Mouse (Mus musculus) lung, adult 2 months (tissue): ENCODE measurements around the gene Snx5.

Source experiments
- CTCF ChIP-seq: fragments of 200-500 bp; IDR thresholded peaks from 2 replicates; pipeline ENCODE4 v1.5.1; 2011; ENCODE audit warnings: mild to moderate bottlenecking, low read length, control low read depth; ENCODE audit not compliant: insufficient read depth
- POLR2A ChIP-seq: fragments of 200-500 bp; IDR thresholded peaks from 2 replicates; pipeline ENCODE4 v1.6.1; 2011; ENCODE audit warnings: low read depth, mild to moderate bottlenecking, control low read depth, low read length, borderline replicate concordance; ENCODE audit errors: extremely low read depth

DNA sequence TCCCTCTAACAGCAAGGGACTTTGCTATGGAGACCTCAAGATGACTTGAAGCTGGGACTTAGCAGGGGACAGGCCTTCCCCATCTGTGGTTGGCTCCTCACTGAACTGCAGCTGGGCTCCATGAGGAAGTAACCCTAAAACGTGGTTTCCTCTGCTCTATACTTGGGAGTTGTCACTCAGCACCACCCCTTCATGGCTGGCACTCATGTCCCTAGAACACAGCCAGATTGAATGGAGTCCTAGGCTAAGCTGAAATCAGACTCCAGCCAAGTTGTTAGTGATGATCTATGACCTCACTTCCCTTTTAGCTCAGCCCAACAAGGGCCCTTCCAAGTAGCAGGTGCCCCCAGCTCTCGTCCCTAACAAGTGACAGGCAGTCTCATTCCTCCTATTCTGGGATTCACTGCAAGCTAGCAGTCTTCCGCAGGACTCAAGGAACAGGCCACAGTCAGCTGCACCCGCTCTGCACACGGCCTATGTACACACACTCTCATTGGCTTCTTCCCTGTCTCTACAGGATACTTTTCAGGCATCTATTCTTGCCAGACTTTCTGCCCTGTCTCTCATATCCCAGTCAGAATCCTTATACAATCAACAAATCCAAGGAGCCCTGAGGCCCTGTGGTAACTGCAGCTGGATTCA is 23.2 kb downstream of the Snx5 start:
- TF ChIP-seq POLR2A (no peak), CTCF (no peak)
